Mouse (Mus musculus) hindbrain, embryonic 14.5 days (tissue): ENCODE results near the gene Dph3. TPM values are rescaled to one million over a fixed set of nuclear protein-coding genes. Genes with fewer than 3 reads are reported as not detected.
"Not testable (repeated sequence)": the region's sequence is repeated elsewhere in the genome, so short reads cannot be mapped to it uniquely, and the experiment has no call there.

Experiments used
- ATAC-seq: fragments of 200-750 bp; cut with Nextera tagmentation; 2 replicates; pipeline ENCODE4 v1.8.0; 2017; ENCODE audit warnings: moderate number of reproducible peaks, mild to moderate bottlenecking, moderate TSS enrichment, moderate library complexity; ENCODE audit not compliant: low FRiP score
- DNase-seq: peaks from one replicate; pipeline ENCODE4 v3.0.0-alpha.2; 2015; ENCODE audit warnings: low spot score
- H3K27ac ChIP-seq: fragments of 300-500 bp; sonication (generic); 2 replicates; pipeline ENCODE4 v1.5.1; 2014; ENCODE audit warnings: mild to moderate bottlenecking, moderate library complexity
- H3K27me3 ChIP-seq: fragments of 300-500 bp; sonication (generic); 2 replicates; pipeline ENCODE4 v1.6.1; 2014; ENCODE audit warnings: mild to moderate bottlenecking, low read length, mixed read lengths; ENCODE audit not compliant: control insufficient read depth, insufficient read depth
- H3K36me3 ChIP-seq: fragments of 300-500 bp; sonication (generic); replicated peaks from 2 replicates; pipeline ENCODE4 v1.6.1; 2014; ENCODE audit not compliant: control insufficient read depth, insufficient read depth
- H3K4me1 ChIP-seq: fragments of 300-500 bp; sonication (generic); replicated peaks from 2 replicates; pipeline ENCODE4 v1.6.1; 2014; ENCODE audit warnings: antibody characterized with exemption, low read length, mixed read lengths; ENCODE audit not compliant: control insufficient read depth, insufficient read depth
- H3K4me2 ChIP-seq: fragments of 300-500 bp; sonication (generic); replicated peaks from 2 replicates; pipeline ENCODE4 v1.6.1; 2014; ENCODE audit warnings: mild to moderate bottlenecking, moderate library complexity
- H3K4me3 ChIP-seq: fragments of 300-500 bp; sonication (generic); replicated peaks from 2 replicates; pipeline ENCODE4 v1.5.1; 2014; ENCODE audit warnings: mild to moderate bottlenecking, low read length
- H3K9ac ChIP-seq: fragments of 300-500 bp; sonication (generic); 2 replicates; pipeline ENCODE4 v1.6.1; 2014
- H3K9me3 ChIP-seq: fragments of 300-500 bp; sonication (generic); 2 replicates; pipeline ENCODE4 v1.6.1; 2016; ENCODE audit warnings: low read length; ENCODE audit not compliant: control insufficient read depth
- WGBS: fragments of 180-500 bp; shearing (Covaris S2); extraction: QIAGEN DNeasy Blood & Tissue Kit; methylation state at CpG from one replicate; pipeline ENCODE4 v1.1.7; 2014; 5-methylcytosine and 5-hydroxymethylcytosine counted together
- polyA plus RNA-seq: library from polyadenylated mRNA; unstranded; fragments of >200 nt; fragmentation: Nextera tagmentation; extraction: Ambion mirVana; gene quantifications from 2 replicates; pipeline ENCODE4 v1.2.1, GENCODE M21; 2014

The Dph3 gene
- polyA plus RNA-seq, 1 experiment from 2014 or later, result 74.9 TPM

DNA sequence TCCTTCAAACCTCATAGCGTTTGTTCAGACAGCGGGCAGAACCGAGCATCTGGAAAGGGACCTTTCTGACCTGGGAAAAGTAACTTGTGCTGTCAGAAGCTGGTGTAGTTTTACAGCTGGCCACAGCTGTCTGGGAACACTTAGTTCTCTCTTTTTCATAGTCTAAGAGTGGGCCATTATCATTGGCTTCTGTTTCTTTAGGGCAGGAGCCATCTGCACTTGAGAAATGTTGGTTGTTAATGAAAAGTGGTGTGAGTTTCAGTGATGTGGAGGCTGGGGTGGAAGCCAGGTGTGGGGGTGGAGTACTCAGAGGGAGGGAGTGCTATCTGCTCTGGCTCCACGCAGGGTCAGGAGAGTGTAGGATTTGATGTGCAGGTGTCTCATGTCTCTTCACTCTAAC lies 5.6 kb upstream of the Dph3 start:
- Histone ChIP-seq H3K4me3 (no peak overlapping the region), H3K4me2 (no peak overlapping the region), H3K9me3 (no peaks in the 10 kb centered on the region), H3K36me3 (peaks cover 47% of the 10 kb centered on the region), H3K27me3 (no peaks in the 10 kb centered on the region), H3K27ac (no peak overlapping the region), H3K4me1 (peaks cover 6% of the 10 kb centered on the region), H3K9ac (no peak overlapping the region)
- ATAC-seq (no peak), DNase-seq (no peak)
- WGBS, result 82% methylated on average over 4 of the region's 4 CpGs

DNA sequence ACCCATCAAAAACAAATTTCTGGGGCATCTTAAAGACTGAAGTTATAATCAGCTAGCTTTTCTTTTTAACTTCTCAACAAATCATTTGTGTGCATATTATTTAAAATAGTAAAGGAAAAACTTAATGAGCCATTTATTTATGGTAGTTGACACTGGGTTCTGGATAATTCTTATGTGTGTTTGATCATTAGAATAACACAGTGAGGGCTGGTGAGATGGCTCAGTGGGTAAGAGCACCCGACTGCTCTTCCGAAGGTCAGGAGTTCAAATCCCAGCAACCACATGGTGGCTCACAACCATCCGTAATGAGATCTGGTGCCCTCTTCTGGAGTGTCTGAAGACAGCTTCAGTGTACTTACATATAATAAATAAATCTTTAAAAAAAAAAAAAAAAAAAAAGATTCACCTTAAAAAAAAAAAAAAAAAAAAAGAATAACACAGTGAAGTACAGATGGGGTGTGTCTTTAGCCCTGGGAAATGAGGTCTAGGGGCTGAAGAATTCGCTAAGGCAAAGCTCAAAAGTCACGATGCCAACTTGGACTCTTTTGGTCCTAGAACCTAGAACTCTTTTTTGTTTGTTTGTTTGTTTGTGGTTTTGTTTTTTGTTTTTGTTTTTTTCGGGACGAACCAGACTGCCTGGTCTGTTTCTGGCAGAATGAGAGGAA lies 2.2 kb upstream of the Dph3 start:
- WGBS, result 94% methylated on average over 7 of the region's 7 CpGs

DNA sequence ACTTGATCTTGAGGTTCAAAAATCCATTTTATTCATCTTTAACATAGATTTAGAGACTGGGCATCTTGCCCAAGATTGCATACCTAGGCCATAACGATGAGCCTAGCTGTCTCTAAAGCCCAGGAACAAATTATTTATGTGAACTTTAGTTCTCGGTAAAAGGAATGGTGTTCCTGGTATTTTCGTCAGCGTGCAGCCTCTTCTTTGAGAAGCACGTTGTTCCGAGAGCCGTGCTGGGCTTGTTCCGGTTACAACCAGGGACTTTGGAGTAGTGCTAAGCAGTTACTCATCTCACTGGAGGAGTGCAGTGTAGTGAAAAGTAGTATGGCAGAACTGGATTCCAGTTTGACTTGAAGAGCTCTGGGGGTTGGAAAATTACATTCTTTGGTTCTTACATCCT lies 697 bp upstream of the Dph3 start:
- Histone ChIP-seq H3K27ac (peak overlapping the region; percentile 78; the same call in 1 of the 2 replicates), H3K9ac (peak overlapping the region; percentile 74), H3K36me3 (peaks cover 18% of the 10 kb centered on the region), H3K27me3 (no peaks in the 10 kb centered on the region), H3K9me3 (no peaks in the 10 kb centered on the region), H3K4me3 (peak overlapping the region; percentile 54), H3K4me1 (peaks cover 12% of the 10 kb centered on the region), H3K4me2 (peak overlapping the region; percentile 72)
- DNase-seq (no peak), ATAC-seq (no peak)
- 26% methylated on average over 8 of the region's 8 CpGs for WGBS

More for the DNA sequence above, 2.2 kb upstream of the Dph3 start:
- DNase-seq, H3K9ac ChIP-seq, H3K27me3 ChIP-seq, ATAC-seq, H3K9me3 ChIP-seq, H3K4me3 ChIP-seq, H3K4me2 ChIP-seq, H3K27ac ChIP-seq: not testable (repeated sequence)
- Histone ChIP-seq H3K4me1 (peaks cover 12% of the 10 kb centered on the region), H3K36me3 (peaks cover 17% of the 10 kb centered on the region)

DNA sequence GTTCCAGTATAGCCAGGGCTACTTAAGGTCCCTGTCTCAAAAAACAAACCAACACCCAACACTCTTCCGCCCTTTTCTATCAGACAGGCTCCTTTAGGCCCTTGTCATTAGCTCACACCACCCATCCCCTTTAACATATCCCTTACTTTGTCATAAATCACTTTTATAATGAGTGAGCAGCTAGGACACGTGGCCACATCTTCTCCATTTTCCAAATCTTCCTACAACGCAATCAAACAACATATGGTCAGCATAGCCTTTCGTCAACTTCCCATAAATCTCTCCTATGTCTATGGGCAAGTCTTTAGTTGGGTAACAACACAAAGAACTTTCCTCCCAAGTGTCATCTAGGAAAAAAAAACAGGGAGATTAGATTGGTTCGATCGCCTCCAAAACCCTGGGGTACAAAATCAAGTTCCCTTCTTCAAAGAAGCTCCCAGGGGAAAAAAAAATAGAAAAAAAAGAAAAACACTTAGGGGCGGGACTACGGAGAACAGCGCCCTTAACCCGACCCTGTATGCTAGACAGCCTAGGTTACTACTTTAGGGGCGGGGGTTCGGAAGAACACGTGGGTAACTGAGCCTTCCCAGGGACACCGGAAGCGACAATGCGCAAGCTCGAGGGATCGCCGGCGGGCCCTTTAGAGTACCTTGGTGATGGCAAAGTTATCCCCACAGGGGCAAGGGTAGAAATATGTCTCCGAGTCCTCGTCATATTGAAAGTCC lies 606 bp downstream of the Dph3 start, which contains the start of gene Oxnad1:
Gene Oxnad1, plus strand, starts transcription at position 614 of the 725 bp plus-strand sequence.
- H3K4me2 ChIP-seq, result peak within 1 kb of the TSS; percentile 73
- H3K27me3 ChIP-seq, result no peaks in the 10 kb centered on the region
- H3K9ac ChIP-seq, result peak within 1 kb of the TSS; percentile 74
- WGBS, result 4% methylated on average over 22 of the region's 22 CpGs
- peak within 1 kb of the TSS; percentile 54 for H3K4me3 ChIP-seq
- H3K27ac ChIP-seq, result peak within 1 kb of the TSS; percentile 81
- peak; percentile 97 for ATAC-seq
- DNase-seq, result peak; percentile 85
- no peaks in the 10 kb centered on the region for H3K9me3 ChIP-seq
- H3K4me1 ChIP-seq, result peaks cover 12% of the 10 kb centered on the region
- H3K36me3 ChIP-seq, result peaks cover 28% of the 10 kb centered on the region

GRCm38 (mm10) chr14:32083466-32083865 lies 2.1 kb downstream of the Dph3 start:
- Histone ChIP-seq H3K4me1 (peaks cover 12% of the 10 kb centered on the region), H3K27me3 (no peaks in the 10 kb centered on the region), H3K4me2 (no peak overlapping the region), H3K27ac (no peak overlapping the region), H3K9ac (no peak overlapping the region), H3K4me3 (no peak overlapping the region), H3K9me3 (no peaks in the 10 kb centered on the region), H3K36me3 (peaks cover 31% of the 10 kb centered on the region)
- 97% methylated on average over 2 of the region's 2 CpGs for WGBS
- DNase-seq, result no peak
- ATAC-seq, result no peak

DNA sequence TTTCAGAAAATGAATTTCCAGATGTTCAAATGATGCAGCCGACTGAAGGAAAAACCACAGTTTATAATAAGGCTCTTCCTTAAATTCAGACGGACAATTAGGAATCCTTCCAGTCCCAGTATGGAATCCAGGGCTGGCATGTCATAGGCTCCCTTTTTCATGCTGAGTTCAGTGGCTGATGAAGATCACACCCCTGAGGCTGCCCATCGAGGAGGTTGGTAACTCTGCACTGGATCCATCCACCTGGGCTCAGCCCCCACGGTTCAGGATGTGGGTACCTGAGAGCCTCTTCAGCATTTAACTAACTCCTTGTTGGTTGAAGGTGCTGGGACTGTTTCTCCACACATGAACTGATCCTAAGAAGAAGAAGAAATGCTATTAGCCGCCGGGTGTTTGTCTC lies 2.6 kb downstream of the Dph3 start:
- H3K36me3 ChIP-seq, result peaks cover 31% of the 10 kb centered on the region
- no peak overlapping the region for H3K4me3 ChIP-seq
- peaks cover 12% of the 10 kb centered on the region for H3K4me1 ChIP-seq
- no peak overlapping the region for H3K4me2 ChIP-seq
- no peaks in the 10 kb centered on the region for H3K9me3 ChIP-seq
- H3K27me3 ChIP-seq, result no peaks in the 10 kb centered on the region
- no peak for DNase-seq
- ATAC-seq, result no peak
- no peak overlapping the region for H3K9ac ChIP-seq
- H3K27ac ChIP-seq, result no peak overlapping the region
- WGBS, result 94% methylated on average over 6 of the region's 6 CpGs

GRCm38 (mm10) chr14:32081026-32081425 lies 4.5 kb downstream of the Dph3 start:
- ATAC-seq (no peak), DNase-seq (no peak)
- no peak overlapping the region for H3K9ac ChIP-seq
- H3K27me3 ChIP-seq, result no peaks in the 10 kb centered on the region
- H3K4me1 ChIP-seq, result peaks cover 5% of the 10 kb centered on the region; the same call in 1 of the 2 replicates
- H3K4me2 ChIP-seq, result no peak overlapping the region
- WGBS, result 87% methylated on average over 10 of the region's 10 CpGs
- no peak overlapping the region for H3K27ac ChIP-seq
- no peaks in the 10 kb centered on the region for H3K9me3 ChIP-seq
- peaks cover 31% of the 10 kb centered on the region for H3K36me3 ChIP-seq
- H3K4me3 ChIP-seq, result no peak overlapping the region

DNA sequence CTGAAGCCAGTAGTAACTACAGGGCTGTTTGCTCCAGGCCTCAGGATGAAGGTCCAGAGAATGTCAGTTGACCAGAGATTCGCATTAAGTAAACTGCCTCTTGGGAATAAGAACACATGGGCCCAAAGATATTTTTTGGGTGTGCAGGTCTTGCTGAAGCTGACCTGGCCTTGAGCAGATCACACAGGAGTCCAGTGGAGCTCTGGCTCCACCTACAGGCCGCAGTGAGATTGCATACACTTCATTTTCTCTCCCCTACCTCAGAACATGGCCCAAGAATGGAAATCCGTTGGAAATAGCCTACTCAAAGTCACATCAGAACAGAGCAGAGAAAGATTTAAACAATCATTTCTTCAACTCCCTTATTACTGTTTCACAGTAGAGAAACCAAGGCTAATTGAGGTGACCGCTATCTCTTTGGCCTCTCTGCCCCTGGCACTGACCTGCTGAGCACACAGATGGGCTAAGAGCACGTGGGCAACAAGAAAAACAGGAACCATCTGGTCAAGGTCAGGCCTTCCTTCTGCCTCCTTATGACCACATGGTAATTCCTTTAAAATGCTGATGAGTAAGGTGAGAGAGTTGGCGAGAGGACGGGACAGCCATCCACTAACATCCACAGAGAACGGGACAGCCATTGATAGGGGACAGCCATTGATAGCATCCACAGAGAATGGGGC lies 8.5 kb downstream of the Dph3 start:
- ATAC-seq (peak; percentile 60; the same call in 1 of the 2 replicates), DNase-seq (peak; percentile 88)
- Histone ChIP-seq H3K4me2 (no peak overlapping the region), H3K36me3 (peaks cover 20% of the 10 kb centered on the region), H3K27ac (no peak overlapping the region), H3K4me1 (no peaks in the 10 kb centered on the region), H3K9me3 (no peaks in the 10 kb centered on the region), H3K27me3 (no peaks in the 10 kb centered on the region), H3K4me3 (no peak overlapping the region), H3K9ac (no peak overlapping the region)
- 50% methylated on average over 8 of the region's 8 CpGs for WGBS

GRCm38 (mm10) chr14:32073901-32074300 lies 11.6 kb downstream of the Dph3 start:
- Histone ChIP-seq H3K9me3 (no peaks in the 10 kb centered on the region), H3K27me3 (no peaks in the 10 kb centered on the region), H3K36me3 (no peaks in the 10 kb centered on the region), H3K4me2 (no peak overlapping the region), H3K4me1 (no peaks in the 10 kb centered on the region), H3K27ac (no peak overlapping the region), H3K9ac (no peak overlapping the region), H3K4me3 (no peak overlapping the region)
- no peak for DNase-seq
- no peak for ATAC-seq
- WGBS, result 75% methylated on average over 7 of the region's 7 CpGs
